Mouse (Mus musculus): Measurements from ENCODE around the gene Ubtd2. TPM values are rescaled to one million over a fixed set of nuclear protein-coding genes. Genes with fewer than 3 reads are reported as not detected.
A peak's percentile ranks its signal among the peaks of the same experiment; 100 is the strongest.

Gene Ubtd2
- total RNA-seq, 1 experiment from 2014 or later = 7.0 TPM

GRCm38 (mm10) chr11:32455507-32456141 lies 454 bp downstream of the Ubtd2 start:
- no peak for ATAC-seq (replicated peaks; ENCODE audit: low read depth, poor library complexity, severe bottlenecking)

- ATAC-seq (replicated peaks; ENCODE audit: low read depth, poor library complexity, severe bottlenecking) = no peak
These were observed 1.2 kb downstream of the Ubtd2 start for GRCm38 (mm10) chr11:32456356-32456755.

DNA sequence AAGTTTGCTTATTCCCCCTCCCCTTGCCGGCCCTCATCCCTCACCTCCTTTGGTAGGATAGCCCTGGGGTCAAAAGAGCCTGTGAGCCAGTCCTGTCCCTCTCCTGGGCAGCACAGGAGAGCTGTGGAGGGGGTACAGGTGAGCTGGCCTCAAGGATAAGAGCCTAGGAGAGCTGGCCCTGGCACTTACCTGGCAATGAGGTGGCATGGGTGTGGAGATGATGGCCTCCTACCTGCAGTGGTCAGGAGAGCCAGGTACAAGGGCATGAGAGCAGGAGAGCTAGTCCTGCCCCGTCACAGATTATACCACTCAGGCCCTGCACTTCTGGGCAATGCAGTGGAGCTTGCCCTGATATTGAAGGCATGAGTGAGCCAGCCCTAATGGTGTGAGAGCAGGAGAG lies 9.1 kb downstream of the Ubtd2 start:
- ATAC-seq (replicated peaks; ENCODE audit: low read depth, poor library complexity, severe bottlenecking) = no peak

DNA sequence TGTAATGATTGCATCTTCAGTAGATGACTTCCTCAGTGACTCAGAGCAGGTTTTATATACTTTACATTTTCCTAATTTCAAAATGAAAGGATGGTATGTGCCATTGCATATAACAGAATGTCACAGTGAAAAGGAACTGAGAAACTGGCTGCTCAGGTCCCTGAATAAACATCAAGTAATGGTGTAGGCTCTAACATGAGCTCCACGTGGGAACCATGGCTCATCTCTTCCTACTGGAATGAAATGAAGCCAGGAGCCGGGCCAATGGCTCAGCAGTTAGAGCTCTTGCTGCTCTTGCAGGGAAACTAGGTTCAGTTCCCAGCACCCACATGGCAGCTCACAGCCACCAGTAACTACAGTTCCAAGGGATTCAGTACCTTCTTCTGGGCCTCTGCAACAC lies 16.8 kb downstream of the Ubtd2 start:
- ATAC-seq (replicated peaks; ENCODE audit: low read depth, poor library complexity, severe bottlenecking) = no peak

GRCm38 (mm10) chr11:32474725-32475124 lies 19.6 kb downstream of the Ubtd2 start:
- no peak for ATAC-seq (replicated peaks; ENCODE audit: low read depth, poor library complexity, severe bottlenecking)

GRCm38 (mm10) chr11:32475487-32476236 lies 20.5 kb downstream of the Ubtd2 start:
- no peak for ATAC-seq (replicated peaks; ENCODE audit: low read depth, poor library complexity, severe bottlenecking)

DNA sequence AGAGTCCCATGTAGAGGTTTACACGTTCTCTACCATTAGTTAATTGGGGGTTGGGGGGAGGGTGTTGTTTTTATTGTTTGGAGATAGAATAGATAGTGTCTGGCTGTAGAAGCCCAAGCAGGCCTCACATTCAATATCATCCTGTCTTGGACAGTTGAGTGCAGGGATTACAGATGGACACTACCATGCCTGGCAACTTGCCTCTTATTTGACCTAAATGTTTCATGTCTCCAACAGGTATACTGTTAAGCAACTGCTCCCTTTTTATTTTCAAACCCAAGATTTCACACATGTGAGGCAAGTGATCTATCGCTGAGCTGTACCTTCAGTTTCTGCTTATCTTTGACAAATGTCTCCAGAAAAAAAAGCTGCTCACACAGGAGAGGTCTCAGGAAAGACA lies 26.4 kb downstream of the Ubtd2 start:
- ATAC-seq (replicated peaks; ENCODE audit: low read depth, poor library complexity, severe bottlenecking) = no peak

- no peak for ATAC-seq (replicated peaks; ENCODE audit: low read depth, poor library complexity, severe bottlenecking)
These were observed 30.1 kb downstream of the Ubtd2 start for GRCm38 (mm10) chr11:32485290-32485689.

GRCm38 (mm10) chr11:32486621-32487020 lies 31.5 kb downstream of the Ubtd2 start:
- no peak for ATAC-seq (replicated peaks; ENCODE audit: low read depth, poor library complexity, severe bottlenecking)

DNA sequence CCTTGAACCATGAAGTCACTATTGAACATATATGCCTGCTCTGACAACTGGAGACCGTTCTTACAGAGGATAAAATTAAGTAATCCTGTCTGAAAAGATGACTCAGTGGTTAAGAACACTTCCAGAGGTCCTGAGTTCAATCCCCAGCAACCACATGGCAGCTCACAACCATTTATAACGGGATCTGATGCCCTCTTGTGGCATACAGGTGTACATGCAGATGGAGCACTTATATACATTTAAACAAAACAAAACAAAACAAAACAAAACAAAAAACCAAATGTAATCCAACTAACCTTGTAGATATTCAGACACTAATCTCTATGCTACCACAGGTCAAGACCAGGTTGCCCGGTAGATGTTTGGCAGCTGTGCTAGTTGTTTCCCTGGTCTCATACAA lies 32.3 kb downstream of the Ubtd2 start:
- no peak for ATAC-seq (replicated peaks; ENCODE audit: low read depth, poor library complexity, severe bottlenecking)

DNA sequence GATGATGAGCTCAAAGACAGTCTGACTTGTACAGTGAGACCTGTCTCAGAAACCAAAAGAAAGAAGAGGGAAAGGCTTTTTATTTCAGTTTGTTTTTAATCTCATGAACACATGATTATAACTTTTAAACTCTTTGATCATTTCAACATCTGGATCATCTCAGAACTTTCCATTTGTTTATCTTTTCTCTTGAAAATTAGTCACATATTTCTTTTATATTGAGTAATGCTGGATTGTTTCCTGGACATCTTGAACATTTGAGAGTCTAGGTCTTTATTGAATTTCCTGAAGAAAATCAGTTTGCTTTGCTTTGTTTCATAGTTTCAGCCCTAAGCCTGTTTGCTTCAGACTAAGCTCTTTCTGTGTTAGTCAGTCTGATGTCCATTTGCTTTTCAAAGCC lies 33.2 kb downstream of the Ubtd2 start:
- ATAC-seq (replicated peaks; ENCODE audit: low read depth, poor library complexity, severe bottlenecking) = no peak

- peak; percentile 85 for ATAC-seq (replicated peaks; ENCODE audit: low read depth, poor library complexity, severe bottlenecking)
These were observed 33.9 kb downstream of the Ubtd2 start for GRCm38 (mm10) chr11:32488808-32489670.

DNA sequence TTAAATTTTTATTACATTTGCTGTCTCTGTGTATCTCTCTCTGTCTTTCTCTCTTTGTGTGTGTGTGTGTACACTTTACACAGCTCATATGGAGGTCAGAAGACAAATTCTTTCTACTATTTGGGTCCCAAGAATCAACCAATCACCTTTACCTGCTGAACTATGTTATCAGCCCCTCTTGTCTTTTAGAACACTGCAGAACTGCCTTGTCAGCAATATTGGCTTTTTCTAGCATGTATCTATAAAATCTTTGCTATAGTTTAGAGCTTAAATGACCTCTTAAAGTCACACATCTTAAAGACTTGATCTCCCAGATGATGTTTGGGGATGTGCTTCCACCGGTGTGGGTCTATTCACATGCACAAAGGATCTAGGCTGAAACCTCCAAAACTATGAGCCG lies 35.9 kb downstream of the Ubtd2 start:
- ATAC-seq (replicated peaks; ENCODE audit: low read depth, poor library complexity, severe bottlenecking) = no peak

DNA sequence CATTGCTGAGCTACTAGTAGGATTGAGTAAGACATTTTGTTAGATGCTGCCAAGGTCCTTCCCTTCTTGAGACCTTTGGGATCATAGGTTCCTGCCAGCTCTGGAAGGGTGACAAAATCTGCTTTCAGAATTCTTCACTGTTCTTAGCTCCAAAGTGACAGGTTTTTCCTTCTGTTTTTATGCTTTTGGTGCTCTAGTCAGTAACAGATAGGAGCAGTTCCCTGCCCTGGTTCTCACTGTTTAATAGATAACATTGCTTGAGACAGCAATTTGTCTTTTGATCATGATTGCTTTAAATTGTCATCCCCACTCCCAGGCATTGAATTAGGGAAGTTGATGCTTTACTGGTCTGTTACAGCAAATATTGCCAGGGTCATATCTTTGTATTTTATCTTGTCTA lies 38.1 kb downstream of the Ubtd2 start:
- ATAC-seq (replicated peaks; ENCODE audit: low read depth, poor library complexity, severe bottlenecking) = no peak

DNA sequence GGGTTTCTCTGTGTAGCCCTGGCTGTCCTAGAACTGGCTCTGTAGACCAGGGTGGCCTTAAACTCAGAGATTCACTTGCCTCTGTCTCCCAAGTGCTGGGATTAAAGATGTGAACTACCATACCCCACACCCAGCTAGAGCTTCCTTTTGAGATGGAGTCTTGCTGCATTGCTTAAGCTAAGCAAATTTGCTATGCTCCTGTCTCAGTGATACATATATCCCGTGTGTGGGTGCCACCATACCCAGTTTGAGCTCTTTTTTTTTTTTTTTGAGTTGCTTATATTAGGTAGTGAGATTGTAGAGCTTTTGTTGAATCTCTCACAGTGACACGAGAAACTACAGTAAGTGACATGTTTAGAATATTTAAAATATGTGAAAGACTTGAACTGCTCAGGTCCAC lies 40.1 kb downstream of the Ubtd2 start:
- no peak for ATAC-seq (replicated peaks; ENCODE audit: low read depth, poor library complexity, severe bottlenecking)

- no peak for ATAC-seq (replicated peaks; ENCODE audit: low read depth, poor library complexity, severe bottlenecking)
These were observed 43.8 kb downstream of the Ubtd2 start for GRCm38 (mm10) chr11:32498757-32499535.

GRCm38 (mm10) chr11:32499931-32500330 lies 44.8 kb downstream of the Ubtd2 start:
- ATAC-seq (replicated peaks; ENCODE audit: low read depth, poor library complexity, severe bottlenecking) = no peak

DNA sequence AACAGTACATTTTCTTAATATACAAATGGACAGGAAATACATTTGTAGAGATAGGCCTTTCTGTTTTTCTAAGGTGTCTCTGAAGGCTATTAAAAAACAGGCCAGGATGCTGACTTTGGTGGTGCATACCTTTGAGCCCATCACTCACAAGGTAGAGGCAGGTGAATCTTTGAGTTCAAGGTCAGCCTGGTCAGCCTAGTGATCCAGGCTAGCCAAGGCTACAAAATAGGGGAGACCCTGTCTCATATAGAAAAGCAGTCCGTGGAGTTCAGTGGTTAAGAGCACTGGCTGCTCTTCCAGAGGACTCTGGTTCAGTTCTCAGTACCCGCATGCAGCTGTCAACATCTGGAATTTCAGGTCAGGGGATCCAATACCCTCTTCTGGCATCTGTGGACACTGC lies 48.5 kb downstream of the Ubtd2 start:
- no peak for ATAC-seq (replicated peaks; ENCODE audit: low read depth, poor library complexity, severe bottlenecking)

DNA sequence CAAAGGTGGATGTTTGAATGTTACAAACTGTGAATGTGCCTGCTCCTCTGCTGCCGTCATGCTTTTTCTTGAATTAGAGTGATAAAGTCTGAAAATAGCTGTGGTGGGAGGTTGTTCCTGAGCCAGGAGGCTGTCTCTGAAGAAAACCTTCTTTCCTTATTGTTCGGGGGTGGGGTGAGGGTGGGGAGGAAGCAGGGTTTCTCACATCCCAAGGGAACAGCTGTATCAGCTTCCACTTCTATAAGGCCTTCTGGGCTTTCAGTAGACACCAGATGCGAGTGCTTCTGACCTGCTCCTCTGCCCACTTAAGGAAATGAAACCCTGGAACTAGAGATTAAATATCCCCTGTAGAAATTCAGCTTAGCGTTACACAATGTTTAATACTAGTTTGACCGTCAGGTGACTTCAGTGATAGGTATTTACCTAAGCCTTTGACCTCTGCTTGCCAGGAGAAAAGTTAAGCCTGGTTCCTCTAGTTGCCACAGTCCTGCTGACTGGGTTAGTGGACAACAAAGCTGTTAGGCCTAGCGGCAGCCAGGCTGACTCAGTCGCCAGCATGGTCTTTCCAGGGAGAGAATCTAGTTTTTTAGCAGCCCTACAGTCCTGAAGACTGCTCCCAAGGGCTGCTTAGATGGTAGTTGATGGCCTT lies 50.0 kb downstream of the Ubtd2 start:
- no peak for ATAC-seq (replicated peaks; ENCODE audit: low read depth, poor library complexity, severe bottlenecking)

DNA sequence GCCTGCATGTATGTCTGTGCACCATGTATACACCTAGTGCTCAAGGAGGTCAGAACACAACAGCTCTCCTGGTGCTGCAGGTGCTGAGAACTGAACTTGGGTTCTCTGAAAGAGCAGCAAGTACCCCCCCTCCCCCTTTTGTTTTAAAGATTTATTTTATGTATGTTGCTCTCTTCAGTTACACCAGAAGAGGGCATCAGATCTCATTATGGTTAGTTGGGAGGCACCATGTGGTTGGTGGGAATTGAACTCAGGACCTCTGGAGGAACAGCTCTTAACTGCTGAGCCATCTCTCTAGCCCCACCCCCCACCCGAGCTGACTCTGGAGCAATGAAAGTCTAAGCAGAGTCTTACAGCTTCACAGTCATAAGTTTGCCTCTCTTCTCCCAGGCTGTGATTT lies 55.8 kb downstream of the Ubtd2 start:
- no peak for ATAC-seq (replicated peaks; ENCODE audit: low read depth, poor library complexity, severe bottlenecking)

Data from common myeloid progenitor, adult 5-6 weeks (primary cell).